Comparison of ENCODE assay signal across 19 mouse cellular contexts in genomic region chr6:65164137-65164536, GRCm38 (mm10). TPM values are rescaled to one million over a fixed set of nuclear protein-coding genes. Genes with fewer than 3 reads are reported as not detected.
DNase-seq lines count a peak whose midpoint lies in the region; ATAC-seq lines count a peak whose summit lies in the region.
"Had no signal": no experiment of that assay in that cellular context is flagged by ENCODE, and none has a peak within 500 bp of the region (broad histone marks: within the 10 kb centered on the region; RNA-seq: fewer than 3 reads in every experiment).

No protein-coding gene starts in this region.

- H3K36me3 ChIP-seq in heart, embryonic 14.5 days (ENCODE audit: control insufficient read depth, insufficient read depth, low read length): no peaks in the 10 kb centered on the region
- H3K36me3 ChIP-seq: embryonic facial prominence, embryonic 15.5 days; liver, embryonic 13.5 days; midbrain, embryonic 15.5 days; neural tube, embryonic 12.5 days had no signal

- no peaks in the 10 kb centered on the region for H3K9me3 ChIP-seq in heart, embryonic 14.5 days (ENCODE audit: control insufficient read depth, low read length)
- H3K9me3 ChIP-seq: embryonic facial prominence, embryonic 15.5 days; forebrain, embryonic 13.5 days; liver, embryonic 13.5 days; midbrain, embryonic 15.5 days; neural tube, embryonic 12.5 days had no signal

- 62% methylated on average over 6 of the region's 6 CpGs for WGBS in heart, embryonic 14.5 days

- no peak overlapping the region for H3K9ac ChIP-seq in heart, embryonic 14.5 days (ENCODE audit: low read length)
- H3K9ac ChIP-seq: embryonic facial prominence, embryonic 15.5 days; forebrain, embryonic 13.5 days; liver, embryonic 13.5 days; midbrain, embryonic 15.5 days; neural tube, embryonic 12.5 days had no signal

- no peak for ATAC-seq in heart, embryonic 14.5 days (ENCODE audit: insufficient number of reproducible peaks, insufficient read depth, low FRiP score, low read depth)
- ATAC-seq: forebrain, embryonic 13.5 days; midbrain, embryonic 15.5 days had no signal

- no peak overlapping the region for H3K4me3 ChIP-seq in heart, embryonic 14.5 days (ENCODE audit: control insufficient read depth in 1 of 2, insufficient read depth in 1 of 2, low read depth in 1 of 2, low read length in 2 of 2)
- H3K4me3 ChIP-seq: embryonic facial prominence, embryonic 15.5 days; forebrain, embryonic 13.5 days; gastrocnemius, adult 2 months; liver, embryonic 13.5 days; midbrain, embryonic 15.5 days; neural tube, embryonic 12.5 days had no signal

- DNase-seq in layer of hippocampus, adult 11-12 months (ENCODE audit: low spot score): peak; percentile 12
- DNase-seq in layer of hippocampus, postnatal 10 days (ENCODE audit: low spot score in 2 of 2): no peak
- DNase-seq in right cerebral cortex, adult 2 months (ENCODE audit: low spot score in 2 of 2): peak; percentile 26 to 29
- DNase-seq in right cerebral cortex, postnatal 25 days: no peak
- peak; percentile 2 for DNase-seq in skeletal muscle tissue, adult 2 months (ENCODE audit: low read depth, low spot score)
- DNase-seq in natural killer cell, adult 2 months (ENCODE audit: low spot score in 2 of 2): no peak
- DNase-seq in kidney, adult 8-10 months: no peak
- DNase-seq: cerebellum, adult 18-20 months; gastrocnemius, adult 2 months; kidney, adult 11 months; kidney, postnatal 36 days; liver, embryonic 13.5 days; lung, postnatal 14 days had no signal

- no peaks in the 10 kb centered on the region for H3K4me1 ChIP-seq in heart, embryonic 14.5 days (ENCODE audit: control insufficient read depth in 2 of 2, insufficient read depth in 2 of 2, low read length in 2 of 2)
- H3K4me1 ChIP-seq: embryonic facial prominence, embryonic 15.5 days; forebrain, embryonic 13.5 days; liver, embryonic 13.5 days; midbrain, embryonic 15.5 days; neural tube, embryonic 12.5 days had no signal

- no peaks in the 10 kb centered on the region for H3K27me3 ChIP-seq in heart, embryonic 14.5 days (ENCODE audit: control insufficient read depth, insufficient read depth, low read length)
- H3K27me3 ChIP-seq: embryonic facial prominence, embryonic 15.5 days; forebrain, embryonic 13.5 days; liver, embryonic 13.5 days; midbrain, embryonic 15.5 days; neural tube, embryonic 12.5 days had no signal

- H3K4me2 ChIP-seq in heart, embryonic 14.5 days (ENCODE audit: low read length): no peak overlapping the region
- H3K4me2 ChIP-seq: embryonic facial prominence, embryonic 15.5 days; forebrain, embryonic 13.5 days; liver, embryonic 13.5 days; midbrain, embryonic 15.5 days; neural tube, embryonic 12.5 days had no signal

- peak overlapping the region; percentile 59 to 78; a peak in 3 of 4 replicates for H3K27ac ChIP-seq in heart, embryonic 14.5 days (replicated peaks in 1 of 2; ENCODE audit: control insufficient read depth in 1 of 2, insufficient read depth in 1 of 2, low read depth in 2 of 2, low read length in 2 of 2)
- H3K27ac ChIP-seq: embryonic facial prominence, embryonic 15.5 days; forebrain, embryonic 13.5 days; gastrocnemius, adult 2 months; liver, embryonic 13.5 days; midbrain, embryonic 15.5 days; neural tube, embryonic 12.5 days had no signal

RNA-seq across cellular contexts. Expression of gene Hpgds, which starts 19.4 kb away (rescaled TPM):
- 1 to 10 TPM; 4.5 to 6.3 TPM for total RNA-seq in layer of hippocampus, postnatal 10 days (2021)
- 3.4 and 4.2 TPM in 2 replicates for polyA plus RNA-seq in heart, embryonic 14.5 days (2014; fragmentation: Nextera tagmentation; extraction: Ambion mirVana)
- total RNA-seq: MEL had no signal

Comparison
In these comparisons a context has a peak if more than half of its experiments do, and no peak if none do; other contexts are left out.
1. DNase-seq: peak in layer of hippocampus, adult 11-12 months (single experiment), right cerebral cortex, adult 2 months (2 of 2) and skeletal muscle tissue, adult 2 months (single experiment); none in layer of hippocampus, postnatal 10 days (0 of 2), right cerebral cortex, postnatal 25 days (single experiment), natural killer cell, adult 2 months (0 of 2) and kidney, adult 8-10 months (0 of 2).